Mouse (Mus musculus) CH12.LX (cell line): ENCODE data around the gene Ptprb.

Source experiments
- CTCF ChIP-seq, 2 experiments: IDR thresholded peaks in 1 of 2; conservative IDR thresholded peaks in 1 of 2; 2 replicates each; pipeline ENCODE4 v1.5.1; 2011 to 2012; ENCODE audit warnings: low read depth in 2 of 2, low read length in 2 of 2, improper control_type of control experiment in 1 of 2, inconsistent platforms in 1 of 2, mild to moderate bottlenecking in 1 of 2, moderate library complexity in 1 of 2
- MYC ChIP-seq: IDR thresholded peaks from 2 replicates; pipeline ENCODE4 v1.6.1; 2011; ENCODE audit warnings: low read depth, mild to moderate bottlenecking, improper control_type of control experiment, low read length
- NRF1 ChIP-seq: IDR thresholded peaks from 2 replicates; pipeline ENCODE4 v1.6.1; 2014; ENCODE audit warnings: low read depth, mild to moderate bottlenecking, inconsistent platforms, low read length, improper control_type of control experiment, moderate library complexity
- POLR2A ChIP-seq: IDR thresholded peaks from 2 replicates; pipeline ENCODE4 v1.6.1; 2011; ENCODE audit warnings: low read depth, mild to moderate bottlenecking, improper control_type of control experiment, low read length
- POLR2AphosphoS2 ChIP-seq: IDR thresholded peaks from 2 replicates; pipeline ENCODE4 v1.6.1; 2011; ENCODE audit warnings: low read depth, low read length, improper control_type of control experiment
- TBP ChIP-seq: conservative IDR thresholded peaks from 2 replicates; pipeline ENCODE4 v1.6.1; 2011; ENCODE audit warnings: low read depth, low read length, improper control_type of control experiment
- ZMIZ1 ChIP-seq: IDR thresholded peaks from 2 replicates; pipeline ENCODE4 v1.6.1; 2012; ENCODE audit warnings: low read depth, mild to moderate bottlenecking, inconsistent platforms, low read length, improper control_type of control experiment
- ZNF384 ChIP-seq: IDR thresholded peaks from 2 replicates; pipeline ENCODE4 v1.6.1; 2012; ENCODE audit warnings: low read depth, low read length, improper control_type of control experiment, inconsistent platforms

DNA sequence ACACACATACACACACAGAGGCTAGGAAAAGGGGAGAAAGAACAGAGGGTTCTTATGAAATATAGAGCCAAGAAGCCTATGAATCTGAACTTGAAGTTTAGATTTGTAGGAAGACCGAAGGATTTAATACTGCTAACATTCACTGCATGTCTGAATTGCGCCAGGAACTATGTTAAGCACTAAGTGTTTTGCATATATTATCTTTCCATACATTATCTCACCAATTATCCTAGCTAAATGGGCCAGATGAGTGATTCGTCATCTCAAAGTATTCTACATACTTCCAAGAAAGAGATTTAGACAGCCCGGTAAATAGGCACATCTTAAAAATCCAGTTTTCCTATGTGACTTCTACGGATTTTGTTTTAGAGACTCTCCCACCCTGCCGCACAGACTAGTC is 129.7 kb downstream of the Ptprb start:
- TF ChIP-seq ZNF384 (no peak), MYC (no peak), NRF1 (no peak), POLR2A (no peak), POLR2AphosphoS2 (no peak), TBP (no peak), CTCF (conservative IDR thresholded peaks at IDR 0.05 in 1 of 2, IDR thresholded peaks at IDR 0.05 in 1 of 2; ENCODE audit: low read depth in 2 of 2, low read length in 2 of 2) (no peak), ZMIZ1 (no peak)
